Mouse (Mus musculus): ENCODE measurements around the gene Psap.
"Not testable (repeated sequence)": the region's sequence is repeated elsewhere in the genome, so short reads cannot be mapped to it uniquely, and the experiment has no call there.

DNA sequence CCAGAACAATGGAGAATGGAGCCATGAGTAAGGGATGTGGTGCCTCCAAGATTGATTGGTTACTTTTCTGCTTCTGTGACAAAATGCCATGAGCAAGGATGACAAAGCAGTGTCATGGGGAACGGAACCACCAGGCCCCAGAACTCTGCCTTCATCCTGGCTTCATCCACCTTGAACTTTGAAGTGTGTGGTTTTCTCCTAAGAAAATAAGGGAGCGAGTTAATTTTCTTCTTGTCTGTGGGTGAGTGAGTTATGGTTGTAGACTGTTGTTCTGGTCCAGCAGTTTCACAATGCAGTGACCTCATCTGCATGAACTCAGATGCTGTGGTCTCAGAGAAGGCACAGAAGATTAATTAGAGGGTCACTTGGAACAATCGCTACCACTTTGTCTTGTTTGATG is 29.1 kb upstream of the Psap start:
- not testable (repeated sequence) for TF ChIP-seq CTCF (conservative IDR thresholded peaks at IDR 0.05; ENCODE audit: insufficient read depth, insufficient read length, low read depth, low read length); POLR2A (IDR thresholded peaks at IDR 0.05; ENCODE audit: low read depth, low read length)

All from kidney, adult 2 months (tissue).